Mouse (Mus musculus): ENCODE data around the gene Mapk9.

GRCm38 (mm10) chr11:49891993-49892392, 45.4 kb downstream of the Mapk9 start:
- no peak for TF ChIP-seq HCFC1 (IDR thresholded peaks at IDR 0.05; ENCODE audit: borderline replicate concordance, insufficient read depth, low read length)
- no peak for TF ChIP-seq CHD2 (IDR thresholded peaks at IDR 0.05; ENCODE audit: low read depth, low read length)
- no peak for TF ChIP-seq ZNF384 (IDR thresholded peaks at IDR 0.05; ENCODE audit: low read depth, low read length)
- no peak for TF ChIP-seq MAFK (IDR thresholded peaks at IDR 0.05; ENCODE audit: insufficient read depth, low read depth, low read length)
- TF ChIP-seq ZC3H11A (IDR thresholded peaks at IDR 0.05; ENCODE audit: borderline replicate concordance, low read depth, low read length), result no peak
